Mouse (Mus musculus): ENCODE data around the gene Slco4a1.
A peak's percentile ranks its signal among the peaks of the same experiment; 100 is the strongest.

The Slco4a1 gene

DNA sequence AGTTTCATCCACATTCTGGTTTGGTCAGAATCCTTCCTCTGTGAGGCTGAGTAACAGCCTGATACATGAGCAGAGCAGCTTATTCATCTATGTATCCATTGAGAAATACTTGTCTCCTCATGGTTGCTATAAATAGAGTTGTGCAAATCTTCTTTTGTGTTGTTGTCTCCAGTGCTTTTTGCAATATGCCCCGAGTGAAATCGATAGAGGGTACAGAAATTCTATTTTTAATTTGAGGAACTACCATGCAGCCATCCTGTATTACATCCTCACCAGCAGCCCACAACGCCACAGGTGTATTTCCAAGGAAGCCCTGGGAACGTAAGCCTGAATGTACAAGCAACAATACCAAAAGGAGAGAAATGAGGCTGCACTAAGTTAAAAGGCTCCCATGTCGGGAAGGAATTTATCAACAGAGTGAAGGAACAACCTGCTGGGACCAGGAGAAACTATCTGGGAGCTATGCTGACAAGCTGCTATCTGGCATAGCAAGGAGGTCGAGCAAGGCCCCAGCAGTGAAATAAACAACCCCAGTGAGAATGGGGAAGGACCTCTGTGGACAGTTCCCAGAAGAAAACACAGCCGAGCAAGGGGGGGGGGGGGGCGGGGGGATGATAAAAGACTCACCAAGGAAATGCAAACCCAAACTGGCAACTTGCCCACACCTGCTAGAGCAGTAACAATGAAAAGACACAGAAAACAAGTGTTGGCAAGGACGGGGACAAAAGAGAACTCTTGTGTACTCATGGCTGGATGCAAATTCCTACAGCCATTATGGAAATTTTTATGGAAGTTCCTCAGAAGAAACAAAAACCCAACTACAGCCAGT, 10.9 kb upstream of the Slco4a1 start:
- ATAC-seq (ENCODE audit: low TSS enrichment), result no peak

DNA sequence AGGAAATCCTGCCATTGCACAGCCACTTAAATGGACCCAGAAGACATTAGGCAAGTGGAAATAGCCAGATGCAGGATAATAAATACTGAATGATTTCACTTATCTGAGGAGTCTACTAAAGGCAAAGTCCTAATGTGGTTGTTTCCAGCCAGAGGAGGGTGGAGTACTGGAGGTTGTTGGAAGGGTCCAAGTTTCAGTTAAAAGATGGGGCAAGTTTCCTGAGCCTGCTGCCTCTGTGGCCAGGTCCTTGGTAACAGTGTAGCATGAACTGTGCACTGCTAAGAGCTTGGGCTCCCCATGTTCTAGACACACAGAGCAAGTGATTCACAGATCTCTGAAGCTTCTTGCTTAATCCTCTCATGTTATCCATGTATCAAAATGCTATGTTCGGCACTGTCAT, 10.1 kb upstream of the Slco4a1 start:
- no peak for ATAC-seq (ENCODE audit: low TSS enrichment)

DNA sequence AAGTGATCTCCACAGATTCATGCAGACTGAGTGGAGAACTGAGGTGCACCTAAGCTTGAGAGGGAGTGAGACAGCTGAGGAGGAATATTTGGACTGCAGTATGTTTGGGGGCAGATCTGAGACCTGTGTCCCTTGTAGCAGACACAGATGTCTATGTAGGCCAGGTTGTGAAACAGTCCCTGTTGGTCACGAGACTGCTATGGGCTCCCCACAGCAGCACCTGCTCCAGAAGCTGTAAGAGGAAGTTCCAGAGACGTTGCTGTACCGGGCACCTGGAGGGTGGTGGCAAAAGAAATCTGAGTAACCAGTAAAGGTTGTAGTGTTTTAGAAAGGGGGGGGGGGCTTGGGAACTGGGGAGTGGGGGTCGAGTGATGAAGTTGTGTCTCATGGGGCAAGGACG, 7.0 kb upstream of the Slco4a1 start:
- no peak for ATAC-seq (ENCODE audit: low TSS enrichment)

DNA sequence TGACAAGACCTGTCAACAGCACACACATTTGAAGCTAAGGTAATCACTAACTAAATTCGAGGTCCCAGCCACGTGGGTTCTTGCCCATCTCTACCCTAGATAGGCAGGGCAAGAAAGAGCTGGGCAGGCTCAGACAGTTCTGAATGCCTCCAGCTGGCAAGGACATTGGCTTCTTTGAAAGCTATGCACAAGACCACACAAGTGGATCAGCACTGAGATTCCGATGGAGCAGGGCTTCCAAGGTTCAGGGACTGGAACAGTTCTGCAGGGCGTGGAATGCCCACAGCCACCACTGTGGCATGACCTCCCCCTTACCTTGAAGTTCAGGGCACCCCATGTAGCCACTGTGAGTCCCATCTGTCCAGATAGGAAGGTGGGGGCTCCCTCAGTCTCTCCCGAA, 5.5 kb upstream of the Slco4a1 start:
- ATAC-seq (ENCODE audit: low TSS enrichment), result no peak

DNA sequence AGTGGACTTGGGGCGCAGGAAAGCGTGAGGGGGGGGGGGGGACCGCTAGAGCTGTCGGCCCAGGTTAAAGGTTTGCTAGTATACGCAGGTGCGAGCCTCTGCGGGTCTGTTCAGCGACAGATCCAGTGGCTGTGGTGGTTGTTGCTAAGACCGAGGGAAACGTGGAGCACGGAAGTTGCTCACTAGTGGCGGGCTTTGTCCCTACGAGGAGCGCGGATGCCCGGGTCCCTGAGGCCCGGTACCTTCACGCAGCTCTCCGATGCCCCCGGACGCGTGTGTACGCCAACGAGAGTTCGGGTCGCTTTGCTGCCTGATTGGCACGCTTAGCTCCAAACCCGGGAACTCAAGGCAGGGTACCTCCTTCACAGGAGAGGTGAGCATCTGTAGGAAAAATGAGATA, 660 bp downstream of the Slco4a1 start:
- no peak; the same call in none of the 2 replicates for ATAC-seq (ENCODE audit: low TSS enrichment)

DNA sequence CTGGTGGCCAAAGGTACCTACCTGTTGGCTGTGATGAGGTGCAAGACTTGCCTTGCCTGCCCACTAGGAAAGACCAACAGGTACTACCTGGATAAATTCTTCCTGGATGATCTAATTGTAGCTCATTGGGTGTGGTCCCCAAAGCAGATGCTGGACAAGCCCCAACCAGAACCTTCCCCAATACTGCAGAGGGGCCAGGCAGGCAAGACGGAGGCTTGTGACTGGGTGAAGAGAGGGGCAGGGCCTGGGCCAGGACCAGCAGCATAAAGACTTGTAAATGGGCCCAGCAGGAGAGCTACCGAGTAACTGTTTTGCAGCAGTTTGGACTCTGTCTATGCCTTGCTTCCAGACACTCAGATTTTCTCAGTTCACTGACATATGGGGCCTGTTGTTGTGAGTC, 1.6 kb downstream of the Slco4a1 start:
- ATAC-seq (ENCODE audit: low TSS enrichment), result no peak

DNA sequence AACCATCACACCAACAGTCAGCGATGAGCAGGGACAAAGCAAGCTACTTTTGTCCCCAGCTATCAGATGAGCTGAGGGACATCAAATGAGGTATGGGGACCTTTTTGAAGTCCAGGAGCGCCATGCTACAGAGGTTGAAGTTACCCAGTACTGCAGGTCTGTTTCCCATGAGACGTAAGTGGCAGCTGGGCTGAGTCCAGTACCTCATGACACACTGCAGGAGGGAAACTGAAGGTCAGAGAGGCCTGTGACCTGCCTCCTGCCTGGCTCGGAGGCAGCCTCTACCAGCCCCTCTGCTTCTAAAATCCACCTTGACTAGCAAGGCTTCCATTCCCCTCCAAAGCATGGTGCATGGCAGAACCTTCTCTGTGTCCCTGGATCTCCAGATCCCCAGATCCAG, 3.4 kb downstream of the Slco4a1 start:
- ATAC-seq (ENCODE audit: low TSS enrichment), result no peak

DNA sequence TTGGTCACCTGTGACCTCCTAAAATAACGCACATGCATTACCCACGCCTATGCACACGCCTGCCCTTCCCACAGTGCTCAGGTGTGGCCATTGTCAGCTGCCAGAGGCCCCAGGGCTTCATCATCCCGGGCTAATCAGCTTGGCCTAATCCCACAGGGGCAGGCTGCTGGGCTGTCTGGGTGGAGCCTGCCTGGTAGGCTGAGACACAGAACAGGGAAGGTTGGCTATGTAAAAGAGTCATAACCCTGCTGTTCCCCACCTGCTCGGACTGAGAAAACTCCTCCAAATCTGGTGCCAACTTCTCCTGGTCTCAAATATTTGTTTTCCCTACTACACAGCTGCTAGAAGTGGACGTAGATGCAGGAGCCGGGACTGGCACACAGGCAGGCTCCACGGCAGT, 4.8 kb downstream of the Slco4a1 start:
- ATAC-seq (ENCODE audit: low TSS enrichment), result no peak

DNA sequence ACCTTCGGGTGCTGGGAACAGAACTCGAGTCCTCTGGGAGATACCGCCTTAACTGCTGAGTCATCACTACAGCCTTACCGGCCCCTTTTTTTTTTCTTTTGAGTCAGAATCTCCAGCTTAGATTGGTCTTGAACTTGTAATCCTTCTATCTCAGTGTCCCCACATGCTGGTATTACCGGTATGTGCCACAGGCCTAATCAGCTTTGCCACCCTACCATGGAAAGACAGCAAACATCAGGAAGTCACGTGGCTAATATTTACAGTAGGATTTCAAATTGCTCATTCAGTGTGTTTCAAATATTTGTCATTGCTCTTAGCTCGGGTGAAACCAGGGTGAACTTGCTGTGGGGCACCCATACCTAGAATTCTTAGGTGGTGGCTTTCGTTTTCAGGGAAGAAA, 6.5 kb downstream of the Slco4a1 start:
- no peak for ATAC-seq (ENCODE audit: low TSS enrichment)

DNA sequence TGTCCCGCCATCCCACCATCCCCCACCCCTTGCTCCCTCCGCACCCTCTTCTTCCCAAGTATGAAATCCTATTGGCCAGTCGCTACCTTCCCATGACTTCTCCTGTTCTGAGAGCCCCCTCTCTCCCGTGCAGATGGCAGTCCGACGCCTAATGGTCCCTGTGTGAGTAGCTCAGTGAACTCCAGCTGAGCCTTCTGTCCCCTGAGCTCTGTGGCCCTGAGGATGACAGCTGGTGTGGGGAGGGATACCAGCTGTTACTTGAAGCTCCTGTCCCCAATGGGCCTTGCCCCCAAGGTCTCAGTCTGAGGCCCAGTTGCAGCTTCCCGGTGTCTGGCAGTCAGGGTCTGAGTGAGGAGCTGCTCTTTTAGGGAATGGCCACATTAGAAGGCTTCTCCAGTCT, 10.5 kb downstream of the Slco4a1 start:
- ATAC-seq (ENCODE audit: low TSS enrichment), result no peak

DNA sequence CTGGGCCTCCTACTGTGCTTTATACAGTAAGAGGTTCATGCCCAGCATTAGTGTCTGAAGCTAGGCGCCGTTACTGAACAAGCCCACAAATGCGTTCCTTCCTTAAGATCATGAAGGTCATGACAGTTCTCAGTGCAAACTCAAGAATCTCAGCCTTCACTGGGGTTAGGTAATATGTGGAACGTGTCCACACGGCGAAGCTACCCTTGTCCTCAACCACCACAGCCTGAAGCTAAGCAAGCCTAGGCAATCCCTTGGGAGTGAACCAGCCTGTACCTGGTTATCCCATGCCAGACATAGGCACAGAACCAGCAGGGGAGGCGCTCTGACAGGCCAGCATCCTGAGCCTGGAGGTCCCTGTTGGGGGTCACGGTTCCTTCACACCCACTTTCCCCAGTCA, 12.8 kb downstream of the Slco4a1 start:
- no peak for ATAC-seq (ENCODE audit: low TSS enrichment)

DNA sequence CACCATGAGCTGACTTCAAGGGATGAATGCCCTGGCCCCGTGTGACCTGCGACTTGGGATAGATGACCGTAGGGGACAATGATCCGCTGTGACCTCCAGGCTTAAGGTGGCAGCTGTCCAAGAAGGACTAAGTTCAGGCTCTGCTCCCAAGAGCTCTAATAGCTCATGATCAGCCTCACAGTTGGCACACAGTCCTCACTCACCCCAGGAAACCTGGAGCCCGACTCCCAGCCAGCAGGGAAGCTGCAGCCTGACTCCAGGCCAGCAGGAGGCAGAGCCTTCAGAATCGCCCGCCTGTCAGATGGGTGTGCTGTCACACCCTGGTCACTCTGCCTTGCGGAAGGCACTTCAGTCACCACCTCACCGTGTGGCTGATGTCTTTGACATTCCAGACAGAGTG, 13.7 kb downstream of the Slco4a1 start:
- no peak for ATAC-seq (ENCODE audit: low TSS enrichment)

DNA sequence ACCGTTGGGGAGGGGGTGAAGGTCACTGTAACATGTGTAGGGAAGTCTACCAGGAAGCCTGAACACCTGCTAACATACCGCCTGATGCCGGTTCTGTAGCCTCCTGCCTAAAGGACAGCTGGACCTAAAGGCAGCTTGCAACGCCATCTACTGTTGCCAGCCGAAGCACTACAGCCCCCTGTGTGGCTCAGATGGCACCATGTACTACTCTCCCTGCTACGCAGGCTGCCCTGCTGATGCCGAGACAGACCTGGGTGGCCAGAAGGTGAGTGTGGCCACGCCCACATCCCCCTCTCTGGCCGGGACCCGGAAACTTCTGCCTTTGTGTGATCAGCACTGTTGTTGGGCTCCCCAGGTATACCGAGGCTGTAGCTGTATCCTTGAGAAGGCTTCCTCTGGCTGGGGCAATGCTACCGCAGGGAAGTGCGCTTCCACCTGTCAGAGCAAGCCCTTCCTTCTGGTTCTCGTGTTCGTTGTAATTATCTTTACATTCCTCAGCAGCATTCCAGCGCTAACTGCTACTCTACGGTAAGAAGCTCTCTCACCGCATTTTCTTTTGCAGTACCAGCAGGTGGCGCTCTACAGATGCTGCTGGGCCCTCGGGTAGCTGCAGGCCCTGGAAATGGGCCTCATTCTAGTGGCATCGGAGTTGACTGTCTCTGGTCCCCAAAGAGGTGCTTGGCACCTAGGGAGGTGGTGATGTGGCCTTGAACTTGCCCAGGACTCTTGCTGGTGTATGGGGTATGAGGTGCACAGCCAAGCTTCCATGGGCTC, 16.4 kb downstream of the Slco4a1 start:
- ATAC-seq (ENCODE audit: low TSS enrichment), result peak; percentile 69; the same call in 1 of the 2 replicates

DNA sequence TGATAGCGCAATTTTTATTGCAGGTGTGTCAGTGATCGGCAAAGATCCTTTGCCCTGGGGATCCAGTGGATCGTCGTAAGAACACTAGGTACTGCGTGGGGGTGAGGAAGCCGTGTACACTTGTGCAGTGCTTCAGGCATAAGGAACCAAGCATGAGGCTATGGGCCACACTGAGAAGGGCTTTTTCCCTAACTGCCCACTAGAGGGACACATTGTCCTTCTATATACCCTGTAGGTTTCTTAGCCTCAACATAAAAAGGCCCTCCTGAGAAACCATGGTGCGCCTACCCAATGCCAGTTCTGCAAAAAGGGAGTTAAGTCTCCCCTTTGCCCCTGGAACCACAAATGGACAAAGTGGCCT, 17.0 kb downstream of the Slco4a1 start:
- peak; percentile 91 for ATAC-seq (ENCODE audit: low TSS enrichment)

DNA sequence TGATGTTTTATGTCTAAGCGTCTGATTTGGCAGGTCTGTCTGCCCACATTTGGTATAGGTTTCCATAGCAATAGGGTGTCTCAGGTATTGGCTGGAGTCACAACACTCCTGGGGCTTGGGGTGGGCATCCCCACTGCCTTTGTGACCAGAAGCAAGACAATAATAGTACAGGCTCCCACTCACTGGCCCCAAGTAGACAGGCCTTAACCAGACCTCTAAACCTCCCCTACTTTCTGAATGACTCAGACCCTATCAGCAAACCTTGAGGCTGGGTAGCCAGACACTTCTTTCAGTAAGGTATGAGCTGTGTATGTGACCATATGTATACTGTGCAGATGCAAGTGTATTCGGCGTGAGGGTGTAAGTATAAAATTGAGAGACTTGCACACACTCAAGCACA, 18.8 kb downstream of the Slco4a1 start:
- ATAC-seq (ENCODE audit: low TSS enrichment), result no peak

DNA sequence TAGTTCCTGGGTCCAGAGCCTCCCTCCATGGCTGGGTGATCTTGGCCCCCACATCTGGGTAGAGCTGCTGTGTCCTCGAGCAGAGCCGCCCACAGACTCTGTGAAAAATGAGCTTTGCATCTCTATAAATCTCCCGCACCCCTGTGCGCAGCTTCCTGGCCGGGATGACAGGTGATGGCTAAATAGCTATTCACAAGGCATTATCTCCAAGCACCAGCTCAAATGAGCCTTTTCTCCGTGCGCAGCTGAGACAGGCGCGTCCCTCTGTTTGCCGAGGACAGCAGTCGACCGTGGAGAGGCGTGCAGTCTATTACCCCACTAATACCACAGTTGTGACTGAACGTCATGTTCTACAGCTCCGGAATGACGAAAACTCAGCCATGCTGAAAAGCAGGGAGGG, 26.2 kb downstream of the Slco4a1 start:
- no peak for ATAC-seq (ENCODE audit: low TSS enrichment)

DNA sequence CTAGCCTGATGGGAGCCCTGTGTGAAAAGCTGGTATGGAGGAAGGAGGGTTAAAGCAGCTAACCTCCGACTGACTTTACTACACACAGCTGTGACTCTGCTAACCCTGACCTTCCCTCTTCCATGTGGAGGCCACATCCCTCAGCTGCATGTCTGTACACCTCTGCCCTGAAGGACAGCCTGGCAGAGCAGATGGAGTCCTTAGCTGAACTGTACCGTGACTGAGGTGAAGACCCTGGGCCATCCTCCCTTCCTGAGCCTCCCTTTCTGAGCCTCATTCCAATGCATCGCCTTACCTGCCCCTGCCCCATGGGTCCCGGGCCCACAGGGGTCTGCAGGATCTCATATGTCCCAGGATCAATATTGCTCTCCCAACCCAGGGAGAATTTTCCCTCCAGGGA, 28.8 kb downstream of the Slco4a1 start:
- no peak for ATAC-seq (ENCODE audit: low TSS enrichment)

DNA sequence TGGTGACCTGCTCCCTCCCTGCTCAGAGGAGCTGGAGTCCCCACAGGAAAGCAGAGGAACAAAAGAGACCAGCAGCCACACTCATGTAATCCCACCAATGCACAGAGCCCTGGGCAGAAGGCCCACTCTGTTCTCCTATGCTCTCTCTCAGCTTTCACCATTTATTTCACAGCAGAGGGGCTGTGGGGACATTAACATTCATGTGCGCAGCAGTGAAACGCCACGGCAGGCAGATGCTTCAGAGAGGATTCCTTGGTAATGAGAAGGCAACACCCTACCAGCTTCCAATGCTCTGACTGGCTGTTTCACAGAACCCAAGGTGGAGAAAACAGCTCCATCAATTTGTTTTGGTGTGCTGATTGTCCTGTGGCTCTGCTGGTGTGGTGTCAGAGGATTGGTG, 29.3 kb downstream of the Slco4a1 start:
- no peak for ATAC-seq (ENCODE audit: low TSS enrichment)

DNA sequence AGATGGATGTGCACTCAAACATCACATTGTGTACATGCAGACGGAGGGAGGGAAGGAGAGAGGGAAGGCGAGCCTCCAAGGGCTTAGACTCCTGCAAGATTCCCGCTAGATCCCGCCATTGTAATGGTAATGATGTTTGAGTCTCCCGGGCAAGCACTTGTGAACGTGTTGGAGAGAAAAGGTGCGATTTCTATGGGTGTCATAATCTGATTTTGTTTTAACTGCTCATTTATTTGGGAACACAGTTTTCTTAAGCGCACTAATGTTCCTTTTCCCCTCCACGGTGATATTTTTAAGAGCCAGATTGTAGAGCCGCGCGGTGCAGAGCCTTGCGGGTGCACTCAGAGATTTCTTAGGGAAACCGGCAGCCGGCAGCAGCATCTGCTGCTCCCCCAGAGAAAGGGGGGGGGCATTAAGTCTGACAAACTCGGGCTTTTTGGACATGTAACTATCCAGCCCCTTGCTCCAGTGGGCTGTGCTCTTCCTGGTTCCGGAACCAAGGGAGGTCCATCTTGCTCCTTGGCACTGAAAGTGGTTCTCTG, 32.2 kb downstream of the Slco4a1 start:
- peak; percentile 85 for ATAC-seq (ENCODE audit: low TSS enrichment)

DNA sequence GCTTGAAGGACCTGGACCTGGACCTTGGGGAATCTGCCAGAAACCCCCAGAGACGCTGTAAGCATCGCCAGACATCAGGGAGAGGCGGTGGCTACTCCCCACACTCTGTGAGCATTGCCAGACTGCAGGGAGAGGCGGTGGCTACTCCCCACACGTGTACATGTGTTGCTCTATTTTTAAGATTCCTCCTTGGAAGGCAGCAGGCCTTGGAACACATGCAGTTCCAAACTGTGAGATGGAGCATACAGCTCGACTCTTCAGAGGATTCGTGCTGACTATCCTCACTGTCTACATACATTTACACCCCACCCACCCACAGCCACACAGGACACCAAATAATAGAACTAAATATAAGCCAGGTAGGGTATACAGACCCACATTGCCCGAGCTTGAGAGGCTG, 39.9 kb downstream of the Slco4a1 start:
- ATAC-seq (ENCODE audit: low TSS enrichment), result peak; percentile 89

DNA sequence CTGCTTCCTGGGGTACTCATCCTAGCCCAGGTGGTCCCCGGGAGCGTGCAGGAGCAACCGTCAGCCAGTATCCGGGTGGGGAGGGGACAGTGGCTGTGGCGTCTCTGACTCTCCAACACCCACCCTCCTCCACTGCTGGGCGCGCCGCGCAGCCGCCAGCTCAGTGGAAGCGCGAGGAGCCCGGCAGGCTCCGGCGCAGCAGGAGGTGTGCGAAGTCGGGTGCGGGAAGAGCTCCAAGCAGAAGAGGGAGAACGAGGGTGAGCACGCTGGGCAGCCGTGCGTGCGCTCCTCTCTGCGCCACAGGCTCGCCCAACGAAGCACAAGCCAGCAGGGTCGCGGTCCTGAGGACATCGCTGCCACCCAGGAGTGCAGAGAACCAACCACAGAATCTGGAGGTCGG, 43.7 kb downstream of the Slco4a1 start, which contains the start of gene Ntsr1:
Ntsr1 (plus strand) TSS at position 236 of the 400 bp plus-strand sequence.
- peak; percentile 72 for ATAC-seq (ENCODE audit: low TSS enrichment)

DNA sequence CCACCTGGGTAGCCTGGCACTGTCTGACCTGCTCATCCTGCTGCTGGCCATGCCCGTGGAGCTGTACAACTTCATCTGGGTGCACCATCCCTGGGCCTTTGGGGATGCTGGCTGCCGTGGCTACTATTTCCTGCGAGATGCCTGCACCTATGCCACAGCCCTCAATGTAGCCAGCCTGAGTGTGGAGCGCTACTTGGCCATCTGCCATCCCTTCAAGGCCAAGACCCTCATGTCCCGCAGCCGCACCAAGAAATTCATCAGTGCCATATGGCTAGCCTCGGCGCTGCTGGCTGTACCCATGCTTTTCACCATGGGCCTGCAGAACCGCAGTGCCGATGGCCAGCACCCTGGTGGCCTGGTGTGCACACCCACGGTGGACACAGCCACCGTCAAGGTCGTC, 44.7 kb downstream of the Slco4a1 start:
- ATAC-seq (ENCODE audit: low TSS enrichment), result no peak
